Mouse (Mus musculus): Measurements from ENCODE around the gene Rnf224. TPM values are rescaled to one million over a fixed set of nuclear protein-coding genes. Genes with fewer than 3 reads are reported as not detected.

The Rnf224 gene
- polyA plus RNA-seq (2012; rRNA removed) = 0.02 TPM in 1 of 2 replicates, not detected in the other

DNA sequence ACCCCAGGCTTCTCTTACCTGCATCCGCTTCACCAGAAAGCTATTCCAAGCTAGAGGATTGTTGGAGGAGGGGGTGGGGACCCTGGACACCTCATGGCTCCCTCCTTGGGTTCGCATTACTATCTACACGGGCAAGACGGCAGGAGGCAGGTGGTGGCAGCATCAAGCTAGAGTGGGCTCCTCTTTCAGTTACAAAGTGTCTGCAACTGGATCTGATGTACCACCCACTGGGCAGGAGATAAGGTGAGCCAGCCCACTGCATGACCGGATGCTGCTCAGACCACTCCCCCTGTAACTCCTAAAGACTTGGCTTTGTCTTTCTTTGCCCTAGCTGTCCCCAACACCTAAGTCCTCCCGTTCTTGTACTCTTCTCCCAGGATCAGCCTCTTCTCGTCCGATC, at the start of gene Rnf224:
Gene Rnf224, minus strand, starts transcription at position 174 of the 400 bp plus-strand sequence.

GRCm38 (mm10) chr2:25271827-25272511, 35.4 kb upstream of the Rnf224 start, which contains the start of the genes Ssna1 and Anapc2:
Gene Ssna1, minus strand, starts transcription at chr2:25272438.
Gene Anapc2, plus strand, starts transcription at chr2:25272478.

GRCm38 (mm10) chr2:25262291-25262767, 25.7 kb upstream of the Rnf224 start, which contains the start of gene Tprn:
Gene Tprn, plus strand, starts transcription at chr2:25262618.

DNA sequence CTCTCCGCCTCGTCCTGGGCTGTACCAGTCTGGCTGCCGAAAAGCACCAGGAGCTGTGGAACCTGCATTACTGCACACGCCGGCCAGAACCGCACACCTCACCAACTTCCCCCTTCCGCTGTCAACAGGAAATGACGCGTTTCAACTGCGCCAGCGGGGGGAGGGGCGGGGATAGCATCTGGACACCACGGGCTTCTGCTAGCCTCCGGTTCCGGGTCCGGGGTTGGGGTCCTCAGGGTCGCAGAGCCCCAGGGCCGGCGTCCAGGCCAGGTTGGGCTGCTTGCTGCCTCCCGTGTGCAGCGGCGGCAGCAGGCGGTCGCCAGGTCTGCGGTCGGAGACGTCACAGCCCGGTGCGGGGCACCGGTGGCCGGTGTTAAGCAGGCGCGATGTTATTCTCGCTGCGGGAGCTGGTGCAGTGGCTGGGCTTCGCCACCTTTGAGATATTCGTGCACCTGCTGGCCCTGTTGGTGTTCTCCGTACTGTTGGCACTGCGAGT, 18.7 kb upstream of the Rnf224 start, which contains the start of gene Tmem203:
Gene Tmem203, plus strand, starts transcription at position 156 of the 496 bp plus-strand sequence.

GRCm38 (mm10) chr2:25246183-25247072, 9.8 kb upstream of the Rnf224 start, which contains the start of gene AL732309.1:
Gene AL732309.1, minus strand, starts transcription at chr2:25246863.

GRCm38 (mm10) chr2:25242101-25242506, 5.5 kb upstream of the Rnf224 start, which contains the start of the genes Rnf208 and Cysrt1:
Gene Rnf208, plus strand, starts transcription at chr2:25242255.
Gene Cysrt1, minus strand, starts transcription at chr2:25242452.

GRCm38 (mm10) chr2:25234050-25234449, 2.5 kb downstream of the Rnf224 start, which contains the start of gene Slc34a3:
Gene Slc34a3, minus strand, starts transcription at chr2:25234364.

DNA sequence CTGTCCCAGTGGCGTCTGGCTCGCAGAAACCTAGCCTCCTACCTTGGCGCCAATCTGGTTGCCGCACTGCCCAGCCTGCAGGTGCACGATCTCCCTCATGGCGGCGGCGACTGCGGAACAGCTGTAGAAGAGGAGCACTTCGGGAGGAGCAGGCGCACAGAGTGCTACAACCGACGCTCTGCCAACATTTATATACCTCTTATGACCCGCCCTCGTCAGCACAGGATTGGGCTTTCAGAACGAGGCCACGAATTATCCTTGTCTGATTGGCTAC, 12.2 kb downstream of the Rnf224 start, which contains the start of gene Tubb4b:
Gene Tubb4b, minus strand, starts transcription at position 211 of the 274 bp plus-strand sequence.

DNA sequence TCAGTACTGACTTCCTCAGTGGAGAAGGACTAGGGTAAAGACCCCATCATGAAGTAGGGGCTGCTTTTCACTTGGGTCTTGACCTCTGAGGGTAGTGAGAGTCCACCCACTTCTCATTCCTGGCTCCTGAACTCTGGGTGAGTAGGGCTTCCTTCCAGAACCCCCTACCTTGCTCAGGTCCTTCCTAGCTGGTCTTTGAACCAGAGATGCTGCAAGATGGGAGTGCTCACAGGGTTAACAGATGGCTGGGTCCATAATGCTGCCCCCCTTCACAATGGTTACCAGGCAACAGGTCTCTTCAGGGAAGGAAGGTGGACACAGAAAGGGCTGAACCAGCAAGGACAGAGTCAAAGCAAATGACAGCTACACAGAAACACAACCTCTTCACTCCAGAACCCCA, 18.1 kb downstream of the Rnf224 start, which contains the start of gene Fam166a:
Gene Fam166a, plus strand, starts transcription at position 301 of the 400 bp plus-strand sequence.

DNA sequence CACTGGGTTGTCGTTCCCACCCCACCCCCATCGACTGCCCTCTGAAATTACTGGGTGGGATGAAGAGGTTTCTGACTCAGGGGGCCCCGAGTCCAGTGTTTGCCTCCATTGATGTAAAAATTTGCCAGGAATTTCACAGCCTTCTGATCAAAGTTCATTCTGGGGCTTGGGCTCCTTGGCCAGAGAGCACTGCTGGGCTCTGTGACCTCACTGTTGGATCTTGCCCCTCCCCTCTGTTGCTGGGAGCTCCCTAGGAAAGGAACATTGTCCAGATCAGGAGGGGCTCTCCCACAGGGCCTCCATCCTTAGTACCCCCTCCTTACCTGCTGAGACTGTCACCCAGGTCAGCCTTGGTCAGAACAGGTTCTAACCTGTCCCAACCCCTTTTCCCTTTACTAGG, 22.1 kb downstream of the Rnf224 start, which contains the start of gene Stpg3:
Gene Stpg3, minus strand, starts transcription at position 194 of the 400 bp plus-strand sequence.

GRCm38 (mm10) chr2:25211121-25211670, 25.4 kb downstream of the Rnf224 start, which contains the start of gene Nelfb:
Gene Nelfb, minus strand, starts transcription at chr2:25211489.

DNA sequence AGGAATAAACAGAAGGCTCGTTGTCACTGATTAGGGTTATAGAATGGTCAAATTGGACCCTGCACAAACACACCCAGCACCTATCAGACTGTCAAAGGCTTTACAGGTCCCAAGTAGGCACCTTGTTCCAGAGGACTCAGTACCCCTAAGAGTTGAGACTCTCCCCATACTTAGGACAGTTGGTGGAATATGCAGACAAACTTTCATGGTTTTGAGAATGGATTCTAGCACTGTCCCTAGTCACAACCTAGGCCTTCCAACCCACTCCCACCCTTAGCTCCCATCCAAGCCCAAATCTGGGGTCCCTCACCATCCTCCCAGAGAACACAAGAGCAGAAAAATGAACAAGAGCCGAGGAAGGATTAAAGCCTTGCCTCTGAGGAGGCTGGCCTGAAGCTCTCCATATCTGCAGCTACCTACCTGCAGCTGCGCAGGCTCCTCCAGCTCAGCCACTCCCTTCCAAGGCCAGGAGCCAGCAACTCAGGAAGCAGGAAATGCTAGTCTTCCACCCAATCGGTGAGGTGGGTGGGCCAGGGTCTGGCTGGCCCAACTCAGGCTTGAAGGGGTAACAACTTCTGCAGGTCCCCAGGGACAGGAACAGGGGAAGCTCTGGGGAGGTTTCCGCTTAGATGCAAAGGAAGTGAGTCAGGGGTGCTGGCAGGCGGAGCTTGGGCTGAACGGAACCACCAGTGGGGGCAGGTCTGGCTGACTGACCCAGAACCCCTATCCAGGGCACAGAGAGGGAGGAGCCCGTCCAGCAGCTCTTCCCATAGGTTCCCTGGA, 40.2 kb downstream of the Rnf224 start, which contains the start of gene Tor4a:
Gene Tor4a, minus strand, starts transcription at position 715 of the 783 bp plus-strand sequence.

Other genes starting within 250 kb of the Rnf224 start
- gene Nsmf, start 182.4 kb downstream of the Rnf224 start, polyA plus RNA-seq (2012; rRNA removed) = 9.4 and 9.6 TPM in 2 replicates
- 4.1 and 5.2 TPM in 2 replicates for gene Entpd8, start 156.5 kb downstream of the Rnf224 start, polyA plus RNA-seq (2012; rRNA removed)
- 1.2 and 1.5 TPM in 2 replicates for gene Noxa1, start 141.6 kb downstream of the Rnf224 start, polyA plus RNA-seq (2012; rRNA removed)
- gene Nrarp, start 56.0 kb downstream of the Rnf224 start, polyA plus RNA-seq (2012; rRNA removed) = 3.4 and 4.2 TPM in 2 replicates
- 2.9 and 4.0 TPM in 2 replicates for gene Tor4a, start 39.9 kb downstream of the Rnf224 start, polyA plus RNA-seq (2012; rRNA removed)
- 16.1 and 18.8 TPM in 2 replicates for gene Nelfb, start 25.3 kb downstream of the Rnf224 start, polyA plus RNA-seq (2012; rRNA removed)
- not detected in 2 replicates for gene Stpg3, start 22.1 kb downstream of the Rnf224 start, polyA plus RNA-seq (2012; rRNA removed)
- gene Fam166a, start 18.0 kb downstream of the Rnf224 start, polyA plus RNA-seq (2012; rRNA removed) = 0.03 and 1.2 TPM in 2 replicates
- 658 and 704 TPM in 2 replicates for gene Tubb4b, start 12.1 kb downstream of the Rnf224 start, polyA plus RNA-seq (2012; rRNA removed)
- not detected in 2 replicates for gene Slc34a3, start 2.4 kb downstream of the Rnf224 start, polyA plus RNA-seq (2012; rRNA removed)
- 0.60 and 0.69 TPM in 2 replicates for gene Rnf208, start 5.5 kb upstream of the Rnf224 start, polyA plus RNA-seq (2012; rRNA removed)
- not detected in 2 replicates for gene Cysrt1, start 5.7 kb upstream of the Rnf224 start, polyA plus RNA-seq (2012; rRNA removed)
- gene AL732309.1, start 10.1 kb upstream of the Rnf224 start, polyA plus RNA-seq (2012; rRNA removed) = 4.7 and 5.3 TPM in 2 replicates
- gene Tmem203, start 18.7 kb upstream of the Rnf224 start, polyA plus RNA-seq (2012; rRNA removed) = 6.5 and 7.9 TPM in 2 replicates
- gene Tprn, start 25.8 kb upstream of the Rnf224 start, polyA plus RNA-seq (2012; rRNA removed) = 2.0 and 3.1 TPM in 2 replicates
- gene Ssna1, start 35.7 kb upstream of the Rnf224 start, polyA plus RNA-seq (2012; rRNA removed) = 70.9 and 83.9 TPM in 2 replicates
- 21.4 and 24.9 TPM in 2 replicates for gene Anapc2, start 35.7 kb upstream of the Rnf224 start, polyA plus RNA-seq (2012; rRNA removed)
- gene Tmem210, start 51.4 kb upstream of the Rnf224 start, polyA plus RNA-seq (2012; rRNA removed) = not detected in 2 replicates
- gene Lrrc26, start 53.1 kb upstream of the Rnf224 start, polyA plus RNA-seq (2012; rRNA removed) = 0.02 TPM in 1 of 2 replicates, not detected in the other
- gene Grin1, start 82.4 kb upstream of the Rnf224 start, polyA plus RNA-seq (2012; rRNA removed) = 0.02 and 0.03 TPM in 2 replicates
- gene Man1b1, start 95.6 kb upstream of the Rnf224 start, polyA plus RNA-seq (2012; rRNA removed) = 5.0 and 8.0 TPM in 2 replicates
- gene Dpp7, start 119.6 kb upstream of the Rnf224 start, polyA plus RNA-seq (2012; rRNA removed) = 9.5 and 11.0 TPM in 2 replicates
- gene Uap1l1, start 128.9 kb upstream of the Rnf224 start, polyA plus RNA-seq (2012; rRNA removed) = 3.3 and 4.3 TPM in 2 replicates
- gene Sapcd2, start 135.5 kb upstream of the Rnf224 start, polyA plus RNA-seq (2012; rRNA removed) = 18.3 and 19.0 TPM in 2 replicates
- gene Entpd2, start 159.1 kb upstream of the Rnf224 start, polyA plus RNA-seq (2012; rRNA removed) = 0.18 and 0.22 TPM in 2 replicates
- 3.2 and 3.7 TPM in 2 replicates for gene Npdc1, start 162.6 kb upstream of the Rnf224 start, polyA plus RNA-seq (2012; rRNA removed)
- 0.37 and 0.68 TPM in 2 replicates for gene Fut7, start 186.5 kb upstream of the Rnf224 start, polyA plus RNA-seq (2012; rRNA removed)
- gene Abca2, start 191.9 kb upstream of the Rnf224 start, polyA plus RNA-seq (2012; rRNA removed) = 1.9 and 2.4 TPM in 2 replicates
- 0.14 and 0.23 TPM in 2 replicates for gene Clic3, start 220.1 kb upstream of the Rnf224 start, polyA plus RNA-seq (2012; rRNA removed)
- 7.5 and 7.9 TPM in 2 replicates for gene Paxx, start 224.3 kb upstream of the Rnf224 start, polyA plus RNA-seq (2012; rRNA removed)
- 0.21 TPM in 2 replicates for gene Ptgds, start 233.3 kb upstream of the Rnf224 start, polyA plus RNA-seq (2012; rRNA removed)

All from liver, embryonic 14 days (tissue).